Mouse (Mus musculus) right cerebral cortex, postnatal 14 days (tissue): Measurements from ENCODE around the gene Svop.

Source experiments
- DNase-seq: peaks from one replicate; pipeline ENCODE4 v3.0.0; 2022

Svop gene

DNA sequence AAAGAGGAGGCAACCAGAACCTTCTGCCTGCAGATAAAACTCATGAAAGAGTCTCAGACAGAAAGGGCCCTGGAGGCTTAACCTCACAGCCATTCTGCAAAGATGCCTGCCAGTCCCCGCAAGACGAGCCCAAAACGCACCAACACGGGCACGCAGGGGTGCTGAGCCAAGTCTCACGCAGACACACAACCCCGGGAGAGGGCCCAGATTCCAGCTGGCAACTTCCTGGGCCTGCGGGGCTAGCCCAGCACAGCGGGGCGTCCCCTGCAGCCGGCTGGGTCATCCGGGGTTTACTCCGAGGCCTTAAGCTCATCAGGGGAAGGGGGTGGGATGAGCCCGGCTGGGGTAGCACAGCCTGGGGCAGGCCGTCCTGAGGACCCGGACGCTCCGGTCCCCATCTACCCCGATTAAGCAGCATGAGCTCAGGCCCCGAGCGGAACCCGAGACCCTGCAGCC, 98.3 kb downstream of the Svop start:
- peak; percentile 39 for DNase-seq

DNA sequence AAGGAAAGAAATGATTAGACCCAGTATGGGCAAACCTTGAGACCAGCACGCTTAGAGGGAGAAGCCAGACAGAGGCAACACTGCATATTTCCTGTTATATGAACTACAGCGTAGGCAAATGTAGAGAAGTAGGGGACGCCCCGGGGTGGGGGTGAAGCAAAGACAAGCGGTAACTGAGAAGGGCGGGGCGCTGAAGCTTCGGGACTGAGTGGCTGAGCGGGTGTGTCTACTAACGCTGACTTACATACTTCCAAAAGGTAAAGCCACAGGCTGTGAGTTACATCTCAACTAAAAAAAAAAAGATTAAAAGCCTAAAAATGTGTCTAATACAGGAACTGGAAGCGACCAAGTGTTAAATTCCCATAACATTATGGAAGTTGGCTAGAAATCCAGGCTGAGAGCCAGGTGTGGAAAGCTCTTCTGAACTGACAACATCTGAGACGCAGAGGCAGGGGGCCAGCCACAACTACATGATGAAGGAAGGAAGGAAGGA, 99.0 kb downstream of the Svop start:
- DNase-seq: no peak

DNA sequence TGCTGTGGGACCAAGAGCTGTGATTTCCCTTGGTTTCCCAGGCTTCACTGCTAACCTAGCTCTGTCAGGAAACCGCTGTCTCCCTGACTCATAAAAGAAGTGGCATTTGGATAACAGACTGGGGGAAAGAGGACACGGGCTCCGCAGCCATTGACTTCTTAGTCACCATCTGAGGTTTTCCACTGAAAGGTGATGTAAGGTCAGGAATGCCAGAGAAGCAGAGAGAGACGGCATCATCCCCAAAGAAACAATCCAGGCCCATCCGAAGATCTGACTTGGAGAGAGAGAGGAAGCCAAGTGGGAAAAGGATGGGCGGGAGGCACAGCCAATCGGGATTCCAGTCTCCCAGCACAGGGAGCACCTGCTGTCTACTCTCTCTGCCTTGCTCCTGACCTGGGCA, 100.2 kb downstream of the Svop start:
- no peak for DNase-seq

DNA sequence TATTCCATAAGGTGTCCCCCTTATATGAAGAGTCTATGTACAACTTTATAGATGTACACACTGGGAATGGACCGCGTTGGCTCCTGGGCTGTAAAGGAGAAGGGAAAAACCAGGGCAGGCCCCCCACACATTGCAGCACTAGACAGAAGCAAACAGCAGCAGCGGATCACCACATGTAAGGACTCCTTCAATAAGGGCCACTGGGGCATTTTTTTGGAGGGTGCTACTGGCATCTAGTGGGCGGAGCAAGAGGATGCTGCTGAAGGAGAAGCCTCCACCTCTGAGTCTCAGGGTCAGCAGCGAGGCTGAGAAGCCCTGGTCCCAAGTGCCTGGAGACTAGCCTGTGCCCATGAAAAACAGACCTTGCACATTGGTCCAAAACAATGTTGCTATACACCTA, 100.8 kb downstream of the Svop start:
- DNase-seq: no peak

DNA sequence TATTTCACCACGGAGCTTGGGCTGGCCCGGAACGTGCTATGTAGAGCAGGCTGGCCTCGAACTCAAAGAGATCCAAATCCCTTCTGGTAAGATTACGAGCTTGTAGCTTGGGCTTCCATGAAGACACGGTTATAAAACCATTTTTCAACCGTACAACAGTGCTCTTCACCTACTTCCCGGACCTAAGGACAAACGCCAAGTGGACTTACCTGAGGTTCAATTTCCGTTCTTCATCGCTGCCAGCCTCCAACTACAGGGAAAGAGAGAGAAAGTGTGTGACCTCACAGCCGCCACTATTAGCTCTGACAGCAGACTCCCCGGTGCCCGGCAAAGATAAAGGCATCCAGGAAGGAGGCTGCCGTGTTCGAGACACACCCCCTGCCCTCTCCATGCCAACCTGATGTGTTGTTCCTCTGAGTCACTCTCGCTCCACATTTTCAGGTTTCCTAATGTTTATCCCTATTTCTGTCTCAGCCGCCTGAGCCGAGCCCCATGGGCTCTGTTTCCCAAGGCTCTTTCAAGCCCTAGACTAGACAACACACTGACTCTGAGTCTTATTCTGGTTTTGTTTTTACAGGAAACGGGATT, 101.8 kb downstream of the Svop start:
- no peak for DNase-seq

DNA sequence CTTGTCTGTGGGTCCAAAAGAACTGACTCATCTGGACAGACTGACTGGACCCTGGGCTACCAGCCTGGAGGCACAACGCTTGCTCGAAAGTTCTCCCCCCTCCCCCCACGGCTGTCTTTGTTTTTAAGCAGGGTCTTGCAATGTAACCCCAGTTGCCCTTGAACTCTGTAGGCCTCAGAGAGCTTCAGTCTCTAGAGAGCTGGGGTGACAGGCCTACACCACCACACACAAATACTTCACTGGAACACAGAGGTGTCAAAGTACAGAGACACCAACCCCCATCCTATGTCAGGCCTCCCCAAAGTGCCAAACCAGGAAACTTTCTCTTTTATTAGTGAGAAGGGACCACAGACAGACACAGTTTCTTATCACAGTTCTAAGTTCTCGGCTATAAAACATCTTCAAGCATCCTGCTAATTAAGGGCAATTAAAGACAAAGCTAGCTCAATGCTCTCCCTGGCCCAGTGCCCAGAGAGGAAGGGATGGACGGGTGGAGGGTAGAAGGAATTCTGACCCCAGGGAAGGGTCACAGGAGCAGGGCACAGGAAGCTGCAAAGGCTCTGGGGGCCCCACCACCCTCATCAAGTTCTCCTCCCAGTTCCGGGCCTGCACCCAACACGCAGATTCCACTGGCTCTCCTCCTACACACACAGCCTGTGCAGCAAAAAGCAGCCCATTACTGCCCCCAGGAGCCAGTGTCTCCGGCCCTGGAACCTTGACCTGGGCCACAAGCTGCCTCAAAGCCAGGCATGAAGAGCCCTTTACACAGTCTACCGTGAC, 105.0 kb downstream of the Svop start:
- no peak for DNase-seq

DNA sequence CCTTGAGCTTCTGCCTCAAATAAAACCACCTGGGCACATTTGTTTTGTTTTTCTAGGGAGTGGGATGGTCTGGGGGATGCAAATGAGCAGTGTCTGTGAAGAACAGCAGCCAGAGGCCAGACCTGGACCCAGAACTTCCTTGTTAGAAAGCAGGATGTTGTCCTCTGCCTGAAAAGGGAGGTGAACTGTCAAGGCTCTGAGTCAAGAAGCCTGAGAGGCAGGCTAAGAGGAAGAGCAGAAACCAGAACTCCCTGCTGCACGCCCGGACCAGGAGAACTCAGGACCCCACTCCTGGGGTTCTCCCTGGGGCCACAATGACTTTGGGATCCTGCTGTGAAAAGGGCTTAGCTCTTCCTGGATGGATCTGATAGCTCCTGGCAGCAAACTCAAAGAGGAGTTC, 105.6 kb downstream of the Svop start:
- DNase-seq: no peak

DNA sequence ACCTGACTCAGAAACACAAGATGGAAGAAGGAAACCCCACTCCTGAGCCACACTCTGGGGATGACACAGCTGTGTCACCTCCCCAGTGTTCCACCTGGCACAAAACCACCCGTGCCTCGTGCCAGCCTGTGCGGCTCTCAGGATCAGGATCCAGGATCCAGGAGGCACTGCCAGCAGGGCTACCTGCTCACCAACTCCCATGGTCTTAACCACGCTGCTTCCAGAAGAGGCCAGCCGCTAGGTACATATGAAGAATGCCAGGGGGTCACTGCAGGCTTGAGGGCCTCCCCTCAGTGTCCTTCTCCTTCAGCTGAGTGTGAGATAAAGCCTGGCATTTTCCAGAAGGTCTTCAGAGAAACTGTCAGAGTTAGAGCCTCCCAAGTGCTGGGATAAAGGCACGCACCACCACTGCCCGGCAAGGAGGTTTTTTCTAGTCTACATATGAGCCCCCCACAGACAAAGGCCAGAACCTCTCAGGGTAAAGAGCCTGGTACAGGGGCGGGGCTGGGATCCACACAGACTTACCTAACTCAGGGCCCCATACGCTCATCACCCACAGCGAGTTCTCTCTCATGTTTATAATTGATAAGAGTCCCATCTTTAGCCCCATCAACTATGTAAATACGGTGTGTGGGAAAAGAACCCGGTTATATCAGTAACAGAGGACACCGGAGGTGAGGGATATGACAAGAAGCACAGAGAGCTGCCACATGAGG, 107.2 kb downstream of the Svop start:
- no peak for DNase-seq

DNA sequence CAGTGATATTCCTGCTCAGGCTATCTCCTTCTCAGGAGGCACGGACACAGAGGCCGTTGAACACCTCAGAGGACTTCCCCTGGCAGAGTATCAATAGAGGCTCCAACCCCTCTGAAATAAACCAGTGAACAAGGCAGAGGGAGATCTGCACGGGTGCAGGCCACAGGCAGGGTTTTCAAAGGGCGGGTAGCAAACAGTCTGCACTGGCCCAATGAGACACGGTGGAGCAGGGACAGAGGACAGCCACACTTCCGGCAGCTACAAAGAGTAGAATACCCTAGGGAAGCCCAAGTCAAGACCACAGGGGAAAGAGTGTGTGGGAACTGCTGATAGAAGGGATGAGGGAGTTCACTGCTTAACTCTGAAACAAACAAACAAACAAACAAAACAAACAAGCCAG, 107.8 kb downstream of the Svop start:
- DNase-seq: no peak

DNA sequence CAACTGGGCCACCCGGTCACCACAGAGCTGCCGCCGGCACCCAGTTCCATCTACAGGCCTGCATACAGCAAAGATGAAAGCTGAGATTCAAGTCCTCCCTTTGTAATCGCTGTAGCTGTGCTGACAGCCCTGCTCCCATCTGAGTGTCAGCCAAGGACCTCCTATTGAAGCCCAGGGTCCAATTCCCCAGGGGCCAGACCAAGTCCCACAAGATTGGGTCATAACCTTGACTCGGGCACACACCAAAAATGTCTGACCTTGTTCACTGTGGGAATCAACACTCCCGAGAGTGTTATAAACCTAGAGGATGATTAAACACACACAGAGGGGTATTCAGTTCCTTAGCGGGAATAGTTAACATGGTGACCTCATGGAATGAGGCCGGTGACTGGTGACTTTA, 109.5 kb downstream of the Svop start:
- no peak for DNase-seq

DNA sequence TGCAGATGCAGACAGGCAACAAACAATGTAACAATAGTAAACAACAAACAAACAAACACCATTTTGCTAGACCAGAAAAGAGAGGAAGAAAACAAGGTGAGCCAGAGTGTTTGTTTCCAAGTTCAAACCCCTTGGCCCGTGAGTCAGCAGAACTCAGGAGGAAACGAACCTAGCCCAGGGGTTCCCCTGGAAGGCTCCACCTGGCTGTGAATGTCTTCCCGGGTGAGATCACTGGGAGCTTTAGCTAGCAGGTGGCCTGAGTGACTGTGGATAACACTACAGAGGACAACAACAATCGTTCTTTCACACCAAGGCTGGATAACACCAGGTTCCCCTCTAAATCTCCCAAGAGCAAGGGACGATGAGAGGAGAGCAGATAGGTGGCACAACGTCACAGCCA, 110.2 kb downstream of the Svop start:
- no peak for DNase-seq

DNA sequence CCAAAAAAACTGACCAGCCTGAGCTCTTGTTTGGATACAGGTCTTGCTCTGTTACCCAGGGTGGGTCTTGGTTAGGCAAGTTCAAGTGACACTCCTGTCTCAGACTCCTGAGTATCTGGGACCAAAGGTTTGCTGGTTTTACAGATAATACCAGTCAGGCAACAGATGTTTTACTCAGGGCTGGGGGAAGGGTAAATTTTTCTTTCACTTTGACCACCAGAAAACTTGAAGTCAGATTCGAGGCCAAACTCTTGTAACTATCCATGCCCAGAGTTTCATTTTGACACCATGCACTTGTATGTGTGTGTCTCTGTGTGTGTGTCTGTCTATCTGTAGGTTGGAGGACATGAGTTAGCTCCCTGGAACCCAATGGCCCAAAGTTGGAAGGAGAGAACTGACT, 110.9 kb downstream of the Svop start:
- no peak for DNase-seq

DNA sequence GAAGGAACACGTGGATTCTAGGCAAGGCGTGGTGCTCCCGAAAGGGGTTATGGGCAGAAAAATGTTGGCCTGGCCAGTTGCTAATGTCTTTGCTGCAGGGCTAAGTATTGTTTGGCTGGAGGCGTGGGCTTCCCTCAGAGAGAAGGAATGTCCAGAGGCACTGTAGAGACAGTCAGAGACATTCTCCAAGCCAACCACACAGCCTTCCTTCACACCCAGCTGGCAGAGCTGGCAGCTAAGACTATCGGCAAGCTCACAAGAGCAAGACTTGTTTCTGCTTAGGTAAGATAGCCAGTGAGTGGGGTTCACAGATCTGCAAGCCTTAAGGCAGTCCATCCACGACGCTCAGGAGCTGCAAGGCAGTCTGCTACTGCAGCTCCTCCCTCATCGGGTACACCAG, 114.1 kb downstream of the Svop start:
- DNase-seq: no peak
